Mouse (Mus musculus): ENCODE results near the gene Plaur. TPM values are rescaled to one million over a fixed set of nuclear protein-coding genes. Genes with fewer than 3 reads are reported as not detected.

Gene Plaur
- polyA plus RNA-seq, 1 experiment from 2014 or later: 14.4 TPM

GRCm38 (mm10) chr7:24448782-24449517 lies 13.3 kb upstream of the Plaur start:
- Histone ChIP-seq H3K27ac (no peak overlapping the region), H3K36me3 (no peaks in the 10 kb centered on the region), H3K4me3 (replicated peaks) (no peak overlapping the region), H3K27me3 (no peaks in the 10 kb centered on the region), H3K9me3 (replicated peaks) (no peaks in the 10 kb centered on the region), H3K4me1 (peaks cover 11% of the 10 kb centered on the region; the same call in 1 of the 2 replicates), H3K9ac (no peak overlapping the region), H3K4me2 (no peak overlapping the region)
- ATAC-seq (replicated peaks; ENCODE audit: low FRiP score): peak; percentile 41; the same call in 1 of the 2 replicates
- WGBS: 59% methylated on average over 14 of the region's 14 CpGs

GRCm38 (mm10) chr7:24450585-24451017 lies 11.7 kb upstream of the Plaur start:
- no peak overlapping the region for H3K9ac ChIP-seq
- no peaks in the 10 kb centered on the region for H3K27me3 ChIP-seq
- no peaks in the 10 kb centered on the region for H3K36me3 ChIP-seq
- WGBS: 63% methylated on average over 9 of the region's 9 CpGs
- peaks cover 11% of the 10 kb centered on the region; the same call in 1 of the 2 replicates for H3K4me1 ChIP-seq
- no peak overlapping the region for H3K27ac ChIP-seq
- H3K4me3 ChIP-seq (replicated peaks): no peak overlapping the region
- no peak overlapping the region for H3K4me2 ChIP-seq
- no peaks in the 10 kb centered on the region for H3K9me3 ChIP-seq (replicated peaks)
- ATAC-seq (replicated peaks; ENCODE audit: low FRiP score): no peak

GRCm38 (mm10) chr7:24451855-24452311 lies 10.4 kb upstream of the Plaur start, which contains the start of gene Irgc1:
Gene Irgc1 (minus strand): TSS chr7:24452297.
- Histone ChIP-seq H3K4me3 (replicated peaks) (no peak within 1 kb of the TSS), H3K9me3 (replicated peaks) (no peaks in the 10 kb centered on the region), H3K4me2 (no peak within 1 kb of the TSS), H3K36me3 (no peaks in the 10 kb centered on the region), H3K4me1 (peaks cover 11% of the 10 kb centered on the region; the same call in 1 of the 2 replicates), H3K27me3 (no peaks in the 10 kb centered on the region), H3K9ac (no peak within 1 kb of the TSS), H3K27ac (no peak within 1 kb of the TSS)
- no peak for ATAC-seq (replicated peaks; ENCODE audit: low FRiP score)
- 68% methylated on average over 9 of the region's 9 CpGs for WGBS

GRCm38 (mm10) chr7:24454199-24454598 lies 8.1 kb upstream of the Plaur start:
- Histone ChIP-seq H3K4me3 (replicated peaks) (no peak overlapping the region), H3K36me3 (no peaks in the 10 kb centered on the region), H3K9ac (no peak overlapping the region), H3K27ac (no peak overlapping the region), H3K9me3 (replicated peaks) (no peaks in the 10 kb centered on the region), H3K27me3 (no peaks in the 10 kb centered on the region), H3K4me1 (peaks cover 11% of the 10 kb centered on the region), H3K4me2 (no peak overlapping the region)
- ATAC-seq (replicated peaks; ENCODE audit: low FRiP score): no peak
- WGBS: 86% methylated on average over 2 of the region's 2 CpGs

GRCm38 (mm10) chr7:24455726-24456125 lies 6.6 kb upstream of the Plaur start:
- Histone ChIP-seq H3K27me3 (no peaks in the 10 kb centered on the region), H3K9ac (no peak overlapping the region), H3K36me3 (no peaks in the 10 kb centered on the region), H3K27ac (no peak overlapping the region), H3K4me1 (peaks cover 20% of the 10 kb centered on the region), H3K4me3 (replicated peaks) (no peak overlapping the region), H3K9me3 (replicated peaks) (no peaks in the 10 kb centered on the region), H3K4me2 (no peak overlapping the region)
- 81% methylated on average over 5 of the region's 5 CpGs for WGBS
- ATAC-seq (replicated peaks; ENCODE audit: low FRiP score): no peak

GRCm38 (mm10) chr7:24457726-24458370 lies 4.4 kb upstream of the Plaur start:
- no peaks in the 10 kb centered on the region for H3K36me3 ChIP-seq
- peaks cover 36% of the 10 kb centered on the region for H3K4me1 ChIP-seq
- no peak for ATAC-seq (replicated peaks; ENCODE audit: low FRiP score)
- H3K4me2 ChIP-seq: no peak overlapping the region
- WGBS: 58% methylated on average over 10 of the region's 10 CpGs
- H3K9ac ChIP-seq: no peak overlapping the region
- no peaks in the 10 kb centered on the region for H3K27me3 ChIP-seq
- no peak overlapping the region for H3K4me3 ChIP-seq (replicated peaks)
- H3K27ac ChIP-seq: no peak overlapping the region
- no peaks in the 10 kb centered on the region for H3K9me3 ChIP-seq (replicated peaks)

- 68% methylated on average over 5 of the region's 5 CpGs for WGBS
- ATAC-seq (replicated peaks; ENCODE audit: low FRiP score): no peak
- no peak overlapping the region for H3K4me2 ChIP-seq
These were observed 2.8 kb upstream of the Plaur start for GRCm38 (mm10) chr7:24459440-24459839.

GRCm38 (mm10) chr7:24459843-24460242 lies 2.4 kb upstream of the Plaur start:
- peaks cover 39% of the 10 kb centered on the region for H3K4me1 ChIP-seq
- H3K27me3 ChIP-seq: no peaks in the 10 kb centered on the region
- no peak for ATAC-seq (replicated peaks; ENCODE audit: low FRiP score)
- 40% methylated on average over 3 of the region's 3 CpGs for WGBS
- H3K27ac ChIP-seq: peak overlapping the region; percentile 37; the same call in 1 of the 2 replicates
- no peak overlapping the region for H3K4me3 ChIP-seq (replicated peaks)
- H3K9ac ChIP-seq: no peak overlapping the region
- H3K9me3 ChIP-seq (replicated peaks): no peaks in the 10 kb centered on the region
- no peak overlapping the region for H3K4me2 ChIP-seq
- H3K36me3 ChIP-seq: no peaks in the 10 kb centered on the region

More at GRCm38 (mm10) chr7:24459440-24459839, 2.8 kb upstream of the Plaur start:
- Histone ChIP-seq H3K36me3 (no peaks in the 10 kb centered on the region), H3K9me3 (replicated peaks) (no peaks in the 10 kb centered on the region), H3K27ac (peak overlapping the region; percentile 37), H3K9ac (no peak overlapping the region), H3K4me3 (replicated peaks) (no peak overlapping the region), H3K27me3 (no peaks in the 10 kb centered on the region), H3K4me1 (peaks cover 39% of the 10 kb centered on the region)

GRCm38 (mm10) chr7:24461376-24462051 lies 770 bp upstream of the Plaur start:
- peak overlapping the region; percentile 62; the same call in 1 of the 2 replicates for H3K4me2 ChIP-seq
- H3K4me3 ChIP-seq (replicated peaks): no peak overlapping the region
- H3K27ac ChIP-seq: peak overlapping the region; percentile 87
- peaks cover 39% of the 10 kb centered on the region for H3K4me1 ChIP-seq
- 41% methylated on average over 14 of the region's 14 CpGs for WGBS
- ATAC-seq (replicated peaks; ENCODE audit: low FRiP score): no peak
- H3K36me3 ChIP-seq: no peaks in the 10 kb centered on the region
- H3K27me3 ChIP-seq: no peaks in the 10 kb centered on the region
- no peaks in the 10 kb centered on the region for H3K9me3 ChIP-seq (replicated peaks)
- H3K9ac ChIP-seq: no peak overlapping the region

GRCm38 (mm10) chr7:24466835-24467234 lies 4.6 kb downstream of the Plaur start:
- Histone ChIP-seq H3K4me3 (replicated peaks) (no peak overlapping the region), H3K9ac (no peak overlapping the region), H3K36me3 (peaks cover 16% of the 10 kb centered on the region), H3K4me2 (no peak overlapping the region), H3K9me3 (replicated peaks) (no peaks in the 10 kb centered on the region), H3K4me1 (peaks cover 15% of the 10 kb centered on the region), H3K27me3 (no peaks in the 10 kb centered on the region), H3K27ac (no peak overlapping the region)
- WGBS: 87% methylated on average over 6 of the region's 6 CpGs
- ATAC-seq (replicated peaks; ENCODE audit: low FRiP score): no peak

- Histone ChIP-seq H3K27ac (no peak overlapping the region), H3K36me3 (peaks cover 24% of the 10 kb centered on the region), H3K4me1 (peaks cover 5% of the 10 kb centered on the region), H3K4me2 (no peak overlapping the region), H3K9me3 (replicated peaks) (no peaks in the 10 kb centered on the region), H3K4me3 (replicated peaks) (no peak overlapping the region), H3K9ac (no peak overlapping the region), H3K27me3 (no peaks in the 10 kb centered on the region)
- 82% methylated on average over 5 of the region's 5 CpGs for WGBS
- ATAC-seq (replicated peaks; ENCODE audit: low FRiP score): no peak
These were observed 5.6 kb downstream of the Plaur start for GRCm38 (mm10) chr7:24467886-24468285.

GRCm38 (mm10) chr7:24469126-24469525 lies 6.8 kb downstream of the Plaur start:
- Histone ChIP-seq H3K27ac (no peak overlapping the region), H3K9ac (no peak overlapping the region), H3K4me3 (replicated peaks) (no peak overlapping the region), H3K4me1 (0 out of 2 replicates have a peak, but pooled peaks cover 1% of the 10 kb centered on the region), H3K9me3 (replicated peaks) (no peaks in the 10 kb centered on the region), H3K36me3 (peaks cover 26% of the 10 kb centered on the region), H3K4me2 (no peak overlapping the region), H3K27me3 (no peaks in the 10 kb centered on the region)
- WGBS: 86% methylated on average over 3 of the region's 3 CpGs
- no peak for ATAC-seq (replicated peaks; ENCODE audit: low FRiP score)

All from kidney, embryonic 15.5 days (tissue).